Mouse (Mus musculus): ENCODE measurements at regions not wholly inside any gene's neighbourhood (a gene's known extent, or its start where the extent isn't known, plus 50 kb on each side); places are given as distances from the start of the nearest gene placed in this dataset.
A peak's percentile ranks its signal among the peaks of the same experiment; 100 is the strongest.
"Not testable (repeated sequence)": the region's sequence is repeated elsewhere in the genome, so short reads cannot be mapped to it uniquely, and the experiment has no call there.

GRCm38 (mm10) chr9:82581373-82582018, 247.8 kb upstream of the Irak1bp1 start:
- no peak for ATAC-seq (replicated peaks; ENCODE audit: insufficient number of reproducible peaks, low FRiP score, low TSS enrichment, low read depth)
- no peaks in the 10 kb centered on the region for H3K4me1 ChIP-seq (ENCODE audit: control insufficient read depth, insufficient read depth, low read length)

GRCm38 (mm10) chr9:82609111-82609510, 220.2 kb upstream of the Irak1bp1 start:
- Histone ChIP-seq H3K4me1 (ENCODE audit: control insufficient read depth, insufficient read depth, low read length) (no peaks in the 10 kb centered on the region), H3K27me3 (ENCODE audit: control insufficient read depth, insufficient read depth, low read length) (no peaks in the 10 kb centered on the region), H3K36me3 (replicated peaks; ENCODE audit: control insufficient read depth, insufficient read depth, low read depth, low read length) (no peaks in the 10 kb centered on the region), H3K9ac (replicated peaks; ENCODE audit: low read length) (no peak overlapping the region), H3K4me2 (ENCODE audit: low read depth, low read length) (no peak overlapping the region), H3K9me3 (replicated peaks; ENCODE audit: control insufficient read depth, low read length) (no peaks in the 10 kb centered on the region), H3K4me3 (ENCODE audit: low read depth, low read length) (no peak overlapping the region), H3K27ac (replicated peaks; ENCODE audit: low read depth, low read length) (no peak overlapping the region)
- WGBS: 71% methylated on average over 11 of the region's 11 CpGs
- DNase-seq (ENCODE audit: low spot score): no peak
- no peak for ATAC-seq (replicated peaks; ENCODE audit: insufficient number of reproducible peaks, low FRiP score, low TSS enrichment, low read depth)

More at GRCm38 (mm10) chr9:82581373-82582018, 247.8 kb upstream of the Irak1bp1 start:
- Histone ChIP-seq H3K27me3 (ENCODE audit: control insufficient read depth, insufficient read depth, low read length) (no peaks in the 10 kb centered on the region), H3K27ac (replicated peaks; ENCODE audit: low read depth, low read length) (no peak overlapping the region), H3K9ac (replicated peaks; ENCODE audit: low read length) (no peak overlapping the region), H3K4me3 (ENCODE audit: low read depth, low read length) (no peak overlapping the region), H3K4me2 (ENCODE audit: low read depth, low read length) (no peak overlapping the region), H3K9me3 (replicated peaks; ENCODE audit: control insufficient read depth, low read length) (no peaks in the 10 kb centered on the region), H3K36me3 (replicated peaks; ENCODE audit: control insufficient read depth, insufficient read depth, low read depth, low read length) (no peaks in the 10 kb centered on the region)
- 76% methylated on average over 4 of the region's 4 CpGs for WGBS
- no peak for DNase-seq (ENCODE audit: low spot score)

GRCm38 (mm10) chr9:82609946-82610345, 219.4 kb upstream of the Irak1bp1 start:
- Histone ChIP-seq H3K9ac (replicated peaks; ENCODE audit: low read length) (no peak overlapping the region), H3K27me3 (ENCODE audit: control insufficient read depth, insufficient read depth, low read length) (no peaks in the 10 kb centered on the region), H3K9me3 (replicated peaks; ENCODE audit: control insufficient read depth, low read length) (no peaks in the 10 kb centered on the region), H3K4me1 (ENCODE audit: control insufficient read depth, insufficient read depth, low read length) (no peaks in the 10 kb centered on the region), H3K27ac (replicated peaks; ENCODE audit: low read depth, low read length) (no peak overlapping the region), H3K36me3 (replicated peaks; ENCODE audit: control insufficient read depth, insufficient read depth, low read depth, low read length) (no peaks in the 10 kb centered on the region), H3K4me2 (ENCODE audit: low read depth, low read length) (no peak overlapping the region), H3K4me3 (ENCODE audit: low read depth, low read length) (no peak overlapping the region)
- DNase-seq (ENCODE audit: low spot score) (no peak), ATAC-seq (replicated peaks; ENCODE audit: insufficient number of reproducible peaks, low FRiP score, low TSS enrichment, low read depth) (no peak)
- WGBS: 94% methylated on average over 4 of the region's 4 CpGs

GRCm38 (mm10) chr9:82612526-82612925, 216.8 kb upstream of the Irak1bp1 start:
- Histone ChIP-seq H3K9ac (replicated peaks; ENCODE audit: low read length) (no peak overlapping the region), H3K27me3 (ENCODE audit: control insufficient read depth, insufficient read depth, low read length) (no peaks in the 10 kb centered on the region), H3K27ac (replicated peaks; ENCODE audit: low read depth, low read length) (no peak overlapping the region), H3K9me3 (replicated peaks; ENCODE audit: control insufficient read depth, low read length) (no peaks in the 10 kb centered on the region), H3K4me2 (ENCODE audit: low read depth, low read length) (no peak overlapping the region), H3K36me3 (replicated peaks; ENCODE audit: control insufficient read depth, insufficient read depth, low read depth, low read length) (no peaks in the 10 kb centered on the region), H3K4me1 (ENCODE audit: control insufficient read depth, insufficient read depth, low read length) (no peaks in the 10 kb centered on the region), H3K4me3 (ENCODE audit: low read depth, low read length) (no peak overlapping the region)
- WGBS: 91% methylated on average over 2 of the region's 2 CpGs
- no peak for ATAC-seq (replicated peaks; ENCODE audit: insufficient number of reproducible peaks, low FRiP score, low TSS enrichment, low read depth)
- no peak for DNase-seq (ENCODE audit: low spot score)

GRCm38 (mm10) chr9:82632411-82632810, 196.9 kb upstream of the Irak1bp1 start:
- Histone ChIP-seq H3K9ac (replicated peaks; ENCODE audit: low read length) (no peak overlapping the region), H3K27ac (replicated peaks; ENCODE audit: low read depth, low read length) (no peak overlapping the region), H3K27me3 (ENCODE audit: control insufficient read depth, insufficient read depth, low read length) (no peaks in the 10 kb centered on the region), H3K9me3 (replicated peaks; ENCODE audit: control insufficient read depth, low read length) (no peaks in the 10 kb centered on the region), H3K36me3 (replicated peaks; ENCODE audit: control insufficient read depth, insufficient read depth, low read depth, low read length) (no peaks in the 10 kb centered on the region), H3K4me2 (ENCODE audit: low read depth, low read length) (no peak overlapping the region), H3K4me1 (ENCODE audit: control insufficient read depth, insufficient read depth, low read length) (no peaks in the 10 kb centered on the region), H3K4me3 (ENCODE audit: low read depth, low read length) (no peak overlapping the region)
- no peak for DNase-seq (ENCODE audit: low spot score)
- no peak for ATAC-seq (replicated peaks; ENCODE audit: insufficient number of reproducible peaks, low FRiP score, low TSS enrichment, low read depth)
- WGBS: 91% methylated on average over 3 of the region's 3 CpGs

GRCm38 (mm10) chr9:82640277-82640676, 189.1 kb upstream of the Irak1bp1 start:
- H3K27ac ChIP-seq (replicated peaks; ENCODE audit: low read depth, low read length): no peak overlapping the region
- ATAC-seq (replicated peaks; ENCODE audit: insufficient number of reproducible peaks, low FRiP score, low TSS enrichment, low read depth) (no peak), DNase-seq (ENCODE audit: low spot score) (no peak)
- H3K9ac ChIP-seq (replicated peaks; ENCODE audit: low read length): no peak overlapping the region
- H3K27me3 ChIP-seq (ENCODE audit: control insufficient read depth, insufficient read depth, low read length): no peaks in the 10 kb centered on the region
- H3K4me2 ChIP-seq (ENCODE audit: low read depth, low read length): no peak overlapping the region
- H3K4me3 ChIP-seq (ENCODE audit: low read depth, low read length): no peak overlapping the region
- H3K9me3 ChIP-seq (replicated peaks; ENCODE audit: control insufficient read depth, low read length): no peaks in the 10 kb centered on the region
- WGBS: 86% methylated on average over 2 of the region's 2 CpGs
- H3K36me3 ChIP-seq (replicated peaks; ENCODE audit: control insufficient read depth, insufficient read depth, low read depth, low read length): no peaks in the 10 kb centered on the region
- no peaks in the 10 kb centered on the region for H3K4me1 ChIP-seq (ENCODE audit: control insufficient read depth, insufficient read depth, low read length)

- H3K4me3 ChIP-seq (ENCODE audit: low read depth, low read length): no peak overlapping the region
- H3K9me3 ChIP-seq (replicated peaks; ENCODE audit: control insufficient read depth, low read length): no peaks in the 10 kb centered on the region
- no peak overlapping the region for H3K4me2 ChIP-seq (ENCODE audit: low read depth, low read length)
- no peaks in the 10 kb centered on the region for H3K4me1 ChIP-seq (ENCODE audit: control insufficient read depth, insufficient read depth, low read length)
- 28% methylated on average over 1 of the region's 1 CpGs for WGBS
- H3K36me3 ChIP-seq (replicated peaks; ENCODE audit: control insufficient read depth, insufficient read depth, low read depth, low read length): no peaks in the 10 kb centered on the region
- DNase-seq (ENCODE audit: low spot score): peak; percentile 74
- 0 out of 2 replicates have a peak, but pooled peaks have one; percentile 29 for ATAC-seq (replicated peaks; ENCODE audit: insufficient number of reproducible peaks, low FRiP score, low TSS enrichment, low read depth)
- no peak overlapping the region for H3K9ac ChIP-seq (replicated peaks; ENCODE audit: low read length)
- H3K27me3 ChIP-seq (ENCODE audit: control insufficient read depth, insufficient read depth, low read length): no peaks in the 10 kb centered on the region
- H3K27ac ChIP-seq (replicated peaks; ENCODE audit: low read depth, low read length): no peak overlapping the region
Observed at GRCm38 (mm10) chr9:82643900-82644299, 185.4 kb upstream of the Irak1bp1 start.

- ATAC-seq (replicated peaks; ENCODE audit: insufficient number of reproducible peaks, low FRiP score, low TSS enrichment, low read depth); H3K27ac ChIP-seq (replicated peaks; ENCODE audit: low read depth, low read length); H3K4me2 ChIP-seq (ENCODE audit: low read depth, low read length); H3K36me3 ChIP-seq (replicated peaks; ENCODE audit: control insufficient read depth, insufficient read depth, low read depth, low read length); DNase-seq (ENCODE audit: low spot score); H3K9ac ChIP-seq (replicated peaks; ENCODE audit: low read length); H3K4me3 ChIP-seq (ENCODE audit: low read depth, low read length); H3K9me3 ChIP-seq (replicated peaks; ENCODE audit: control insufficient read depth, low read length); H3K27me3 ChIP-seq (ENCODE audit: control insufficient read depth, insufficient read depth, low read length); H3K4me1 ChIP-seq (ENCODE audit: control insufficient read depth, insufficient read depth, low read length): not testable (repeated sequence)
- WGBS: 3% methylated on average over 1 of the region's 1 CpGs
Observed at GRCm38 (mm10) chr9:82655511-82655910, 173.8 kb upstream of the Irak1bp1 start.
